Mouse (Mus musculus) WW6 (cell line): Measurements from ENCODE around the gene H2-Q1.
"Not testable (repeated sequence)": the region's sequence is repeated elsewhere in the genome, so short reads cannot be mapped to it uniquely, and the experiment has no call there.

ENCODE experiments used
- DNase-seq: peaks from one replicate; pipeline ENCODE4 v3.0.0-alpha.2; 2013; ENCODE audit warnings: low read depth, low spot score

The H2-Q1 gene

DNA sequence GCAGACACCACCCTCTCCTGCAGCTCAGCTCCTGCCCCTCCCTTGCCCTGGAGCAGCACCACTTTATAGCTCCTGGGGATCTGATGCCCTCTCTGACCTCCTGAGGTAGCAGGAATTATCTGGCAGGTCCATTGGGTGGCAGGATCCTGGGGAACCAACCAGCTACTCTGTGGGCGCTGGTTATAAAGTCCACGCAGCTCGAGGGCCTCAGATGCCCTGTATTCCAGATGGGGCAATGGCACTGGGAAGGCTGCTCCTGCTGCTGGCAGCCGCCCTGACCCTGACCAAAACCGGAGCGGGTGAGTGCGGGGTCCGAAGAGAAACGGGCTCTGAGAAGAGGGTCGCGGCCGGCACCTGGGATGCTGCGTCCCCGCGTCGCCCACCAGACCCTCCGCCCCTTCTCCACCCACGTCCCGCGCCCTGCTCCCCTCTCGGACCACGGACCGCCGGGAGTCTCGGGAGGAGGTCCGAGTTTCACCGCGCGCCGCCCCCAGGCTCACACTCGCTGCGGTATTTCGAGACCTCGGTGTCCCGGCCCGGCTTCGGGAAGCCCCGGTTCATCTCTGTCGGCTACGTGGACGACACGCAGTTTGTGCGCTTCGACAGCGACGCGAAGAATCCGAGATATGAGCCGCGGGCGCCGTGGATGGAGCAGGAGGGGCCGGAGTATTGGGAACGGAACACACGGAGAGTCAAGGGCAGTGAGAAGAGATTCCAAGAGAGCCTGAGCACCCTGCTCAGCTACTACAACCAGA is at the start of gene H2-Q1:
Gene H2-Q1, plus strand, starts transcription at position 79 of the 755 bp plus-strand sequence.
- no peak for DNase-seq

DNA sequence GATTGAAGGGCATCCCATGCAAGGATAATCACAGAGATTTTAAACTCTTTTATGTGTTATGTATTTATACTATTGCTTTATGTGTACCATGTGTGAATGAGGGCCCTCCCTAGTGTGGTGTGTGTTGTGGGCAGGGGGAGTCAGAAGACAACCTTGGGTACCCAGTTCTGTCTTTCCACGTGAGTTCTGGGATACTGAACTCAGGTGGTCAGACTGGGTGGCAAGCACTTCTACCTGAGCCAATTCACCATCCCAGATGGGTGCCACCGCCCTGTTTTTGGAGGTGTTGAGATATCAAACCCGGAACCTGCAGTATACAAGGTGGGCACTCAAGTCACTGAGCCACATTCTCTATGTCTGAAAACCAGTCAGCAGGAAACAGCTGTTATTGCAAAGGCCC is 48.0 kb upstream of the H2-Q1 start:
- no peak for DNase-seq

DNA sequence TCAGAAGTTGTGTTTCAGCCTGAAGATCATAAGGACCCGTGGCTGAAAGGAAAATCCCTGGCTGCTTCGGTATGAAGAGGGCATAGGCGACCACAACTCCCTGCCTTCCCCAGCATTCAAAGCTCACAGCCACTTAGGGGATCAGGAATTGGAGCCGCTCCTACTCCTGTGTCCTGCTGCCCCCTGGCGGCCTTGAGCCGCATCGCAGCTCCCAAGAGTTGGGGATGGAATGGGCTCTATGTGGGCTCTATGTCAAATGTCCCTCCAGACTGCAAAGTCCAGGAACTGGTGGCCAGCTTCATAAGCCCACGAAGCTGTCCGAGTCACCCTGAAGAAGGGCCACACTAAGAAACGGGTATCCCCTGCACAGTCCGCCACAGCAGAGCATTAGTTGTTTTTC is 45.4 kb upstream of the H2-Q1 start:
- no peak for DNase-seq

DNA sequence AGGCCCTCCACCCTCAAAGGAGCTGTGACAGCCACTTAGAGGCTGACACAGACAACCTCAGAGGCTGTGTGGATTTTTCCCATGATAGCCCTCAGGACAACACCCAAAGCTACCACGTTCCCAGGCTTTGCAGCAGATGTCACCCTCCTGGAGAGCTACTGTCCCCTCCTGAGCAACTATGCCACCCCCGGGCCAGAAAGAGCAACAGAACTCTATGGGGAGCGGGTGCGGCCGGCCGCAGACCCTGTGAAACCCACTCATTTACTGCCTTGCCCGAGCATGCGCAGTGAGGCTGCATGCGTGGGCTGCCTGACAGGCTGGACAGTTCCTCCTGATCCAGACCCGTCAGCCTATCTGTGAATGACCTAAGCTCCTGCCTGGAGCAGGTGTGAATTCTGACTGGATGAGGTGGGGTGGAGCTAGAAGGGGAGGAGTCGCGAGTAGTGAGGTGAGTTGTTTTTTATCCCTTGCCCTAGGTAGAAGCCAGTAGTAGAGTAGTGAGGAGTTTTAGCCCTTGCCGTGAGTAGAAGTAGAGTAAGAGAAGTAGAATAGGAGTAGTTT is 43.8 kb upstream of the H2-Q1 start:
- DNase-seq, result no peak

DNA sequence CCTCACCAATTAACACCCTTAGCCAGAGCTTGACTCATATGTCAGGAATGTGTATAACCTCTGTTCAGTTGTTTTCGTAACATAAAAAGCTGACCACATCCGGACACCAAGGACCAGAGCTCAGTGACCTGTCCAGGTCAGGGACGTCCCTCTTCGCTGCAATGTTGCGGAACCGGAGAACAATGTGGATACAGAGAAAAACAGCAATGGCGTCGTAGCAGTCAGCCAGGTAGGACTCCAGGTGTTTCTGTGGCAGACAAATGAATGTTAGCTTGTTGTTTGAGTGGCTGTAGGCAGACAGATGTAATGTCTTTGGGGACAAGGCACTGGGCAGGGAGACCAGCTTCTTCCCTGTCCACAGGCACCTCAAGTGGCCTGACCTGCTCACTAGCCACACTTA is 42.2 kb upstream of the H2-Q1 start:
- no peak for DNase-seq

DNA sequence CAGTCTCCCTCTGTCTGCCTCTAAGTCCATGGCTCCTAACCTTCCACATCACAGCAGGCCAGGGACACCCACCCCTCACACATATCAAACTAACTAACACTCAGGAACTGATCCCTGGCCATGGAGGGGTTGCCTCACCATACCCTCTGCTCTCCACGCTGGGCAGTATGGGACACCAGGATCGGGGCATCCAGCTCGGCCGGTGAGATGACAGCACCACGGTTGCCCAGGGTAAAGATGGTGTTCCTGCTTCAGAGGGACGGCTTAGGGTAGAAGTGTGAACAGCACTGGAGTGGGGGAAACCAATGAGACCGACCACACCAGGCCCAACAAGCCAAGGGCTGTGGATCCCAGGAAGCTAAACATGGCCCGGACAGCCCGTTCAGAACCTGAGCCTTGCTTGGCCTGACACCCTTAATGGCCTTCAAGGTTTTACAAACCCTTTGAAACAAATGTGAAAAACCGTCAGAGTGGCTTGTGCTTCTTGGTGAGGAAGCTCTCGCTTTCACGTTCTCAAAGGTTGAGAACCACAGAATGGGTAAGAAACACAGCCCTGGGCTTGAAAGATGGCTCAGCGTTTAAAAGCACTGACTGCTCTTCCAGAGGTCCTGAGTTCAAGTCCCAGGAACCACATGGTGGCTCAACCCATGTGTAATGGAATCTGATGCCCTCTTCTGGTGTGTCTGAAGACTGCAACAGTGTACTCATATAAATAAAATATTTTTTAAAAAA is 41.1 kb upstream of the H2-Q1 start:
- no peak for DNase-seq

DNA sequence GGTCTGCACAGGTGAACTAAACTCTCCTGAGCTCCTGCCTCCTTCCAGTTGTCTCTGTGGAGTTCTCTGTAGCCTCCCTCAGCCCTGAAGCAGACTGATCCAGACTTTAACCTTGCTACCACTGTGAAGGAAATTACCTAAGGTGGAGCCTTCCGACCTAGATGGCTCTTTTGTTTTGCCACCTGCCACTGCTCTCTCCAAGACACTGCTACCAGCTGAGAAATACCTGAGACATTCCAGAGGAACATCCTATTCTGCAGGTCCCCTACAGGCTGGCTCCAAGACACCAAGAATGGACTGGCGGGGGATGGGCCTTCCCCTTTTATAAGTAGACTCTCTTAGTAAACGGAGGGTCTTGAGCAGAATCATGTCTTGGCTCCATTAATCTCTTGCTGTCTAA is 39.9 kb upstream of the H2-Q1 start:
- no peak for DNase-seq

DNA sequence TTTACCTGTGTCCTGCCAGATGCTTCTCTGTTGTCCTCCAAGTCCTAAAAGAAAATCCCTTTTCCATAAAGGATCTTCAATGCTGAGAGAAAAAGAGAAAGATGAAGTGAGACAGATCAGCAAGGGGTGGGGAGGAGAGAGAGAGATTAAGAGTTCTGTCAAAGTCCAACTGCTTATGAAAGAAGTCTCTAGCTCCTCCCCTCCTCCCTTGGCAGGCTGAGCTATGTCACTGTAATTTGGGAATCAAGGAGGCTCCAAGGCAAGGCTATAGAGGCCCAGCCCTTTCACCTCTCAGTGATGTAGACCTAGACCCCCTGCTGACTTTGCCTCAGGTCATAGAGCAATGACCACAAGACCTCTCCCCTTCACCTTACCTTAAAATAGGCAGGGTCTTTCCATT is 34.8 kb upstream of the H2-Q1 start:
- DNase-seq, result no peak

DNA sequence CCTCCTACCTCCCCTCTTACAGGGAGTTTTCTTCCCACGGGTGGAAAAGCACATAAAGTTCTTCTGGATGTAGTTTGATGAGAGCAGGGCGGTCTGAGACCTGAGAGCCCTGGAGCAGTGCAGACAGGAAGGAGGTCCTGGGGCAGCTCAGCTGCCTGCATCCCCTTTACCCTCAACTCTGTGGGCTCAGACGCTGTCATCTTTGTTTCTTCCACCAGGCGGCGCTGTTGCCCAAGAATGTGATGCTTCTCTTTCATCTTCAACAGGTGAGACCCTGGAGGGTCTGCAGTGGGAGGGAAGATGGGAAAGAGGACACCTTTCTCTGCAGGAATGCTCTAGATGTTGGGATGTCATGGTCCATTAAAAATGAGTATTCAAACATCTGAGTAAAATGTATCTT is 24.4 kb upstream of the H2-Q1 start:
- not testable (repeated sequence) for DNase-seq

DNA sequence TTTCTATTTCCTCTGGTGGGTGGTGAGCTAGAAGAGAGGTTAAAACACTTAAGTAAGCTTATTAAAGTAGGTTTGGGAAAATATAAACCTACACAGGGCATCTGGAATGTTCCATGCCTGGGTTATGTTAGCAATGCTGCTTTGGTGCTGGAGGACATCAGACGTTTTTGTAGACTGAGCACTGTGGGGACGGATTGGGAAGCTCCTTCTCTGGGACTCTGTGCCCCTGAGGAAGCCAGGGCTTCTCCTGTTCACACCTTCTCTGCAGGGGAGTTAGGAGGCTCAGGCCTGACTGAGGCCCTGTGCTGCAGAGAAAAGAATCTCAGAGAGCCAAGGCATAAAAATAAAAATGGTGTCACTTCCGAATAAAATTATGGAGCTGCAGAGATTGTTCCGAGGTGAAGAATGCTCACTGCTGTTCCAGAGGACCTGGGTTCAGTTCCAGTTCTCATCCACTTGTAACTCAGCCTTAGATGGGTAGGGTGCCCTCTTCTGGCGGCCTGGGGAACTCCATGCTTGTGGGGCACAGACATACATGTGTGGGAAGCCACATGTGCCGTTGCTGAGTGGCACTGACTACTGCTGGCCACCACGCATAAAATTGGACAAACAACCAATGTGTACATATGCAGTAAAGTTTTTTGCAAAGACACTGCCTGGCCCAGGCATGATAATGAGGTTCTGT is 19.8 kb upstream of the H2-Q1 start:
- DNase-seq, result not testable (repeated sequence)

DNA sequence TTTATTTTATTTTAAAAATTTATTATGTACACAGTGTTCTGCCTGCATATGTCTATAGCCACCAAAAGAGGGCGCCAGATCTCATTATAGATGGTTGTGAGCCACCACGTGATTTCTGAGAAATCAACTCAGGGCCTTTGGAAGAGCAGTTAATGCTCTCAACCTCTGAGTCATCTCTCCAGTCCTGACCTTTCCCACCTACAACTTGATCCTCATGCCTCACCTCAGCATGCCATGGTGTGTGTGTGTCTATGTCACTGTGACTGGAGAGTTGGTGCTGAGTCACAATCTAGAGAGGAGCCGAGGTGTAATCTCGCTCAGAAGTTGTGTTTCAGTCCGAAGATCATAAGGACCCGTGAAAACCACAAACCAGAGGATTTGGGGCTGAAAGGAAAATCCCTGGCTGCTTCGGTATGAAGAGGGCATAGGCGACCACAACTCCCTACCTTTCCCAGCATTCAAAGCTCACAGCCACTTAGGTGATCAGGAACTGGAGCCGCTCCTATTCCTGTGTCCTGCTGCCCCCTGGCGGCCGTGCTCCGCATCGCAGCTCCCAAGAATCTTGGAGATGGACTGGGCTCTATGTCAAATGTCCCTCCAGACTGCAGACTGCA is 18.5 kb upstream of the H2-Q1 start:
- peak; percentile 48 for DNase-seq

DNA sequence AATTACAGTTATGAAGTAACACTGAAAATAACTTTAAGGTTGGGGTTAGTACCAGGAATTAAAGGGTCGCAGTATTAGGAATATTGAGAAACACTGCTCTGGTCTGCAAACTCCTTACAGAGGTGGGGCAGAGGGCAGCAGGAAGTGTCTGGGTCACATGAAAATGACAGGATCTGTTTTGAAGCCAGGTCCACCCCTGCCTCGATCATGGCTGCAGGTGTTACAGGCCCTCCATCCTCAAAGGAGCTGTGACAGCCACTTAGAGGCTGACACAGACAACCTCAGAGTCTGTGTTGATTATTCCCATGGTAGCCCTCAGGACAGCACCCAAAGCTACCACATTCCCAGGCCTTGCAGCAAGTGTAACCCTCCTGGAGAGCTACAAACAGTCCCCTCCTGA is 16.9 kb upstream of the H2-Q1 start:
- no peak for DNase-seq

DNA sequence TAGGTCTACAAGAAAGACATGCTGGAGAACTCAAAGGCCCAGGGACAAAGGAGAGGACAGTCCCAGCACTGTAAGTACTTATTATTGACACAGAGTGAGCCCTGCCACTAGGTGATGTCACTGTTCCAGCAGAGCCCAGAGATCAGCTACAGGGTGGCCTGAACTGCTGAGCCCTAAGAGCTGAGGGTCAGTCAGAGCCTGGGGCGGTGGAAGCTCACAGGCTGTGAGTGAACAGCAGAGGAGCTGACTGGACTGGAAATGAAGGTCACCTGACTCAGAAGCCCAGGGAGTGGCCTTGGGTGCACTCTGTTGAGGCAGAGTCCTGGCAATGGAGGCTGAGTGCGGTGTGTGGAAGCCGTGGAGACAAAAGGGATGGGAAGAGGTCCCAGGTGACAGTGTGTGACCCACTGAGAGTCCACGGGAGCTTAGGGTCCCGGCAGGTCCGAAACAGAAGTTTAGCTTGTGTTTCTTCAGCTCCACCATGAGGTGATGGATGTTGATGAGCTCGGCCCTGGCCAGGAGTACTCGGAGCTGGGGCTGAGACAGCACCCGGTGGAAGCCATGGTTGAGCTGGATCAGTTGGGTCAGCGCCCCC is 16.4 kb upstream of the H2-Q1 start:
- DNase-seq, result no peak

DNA sequence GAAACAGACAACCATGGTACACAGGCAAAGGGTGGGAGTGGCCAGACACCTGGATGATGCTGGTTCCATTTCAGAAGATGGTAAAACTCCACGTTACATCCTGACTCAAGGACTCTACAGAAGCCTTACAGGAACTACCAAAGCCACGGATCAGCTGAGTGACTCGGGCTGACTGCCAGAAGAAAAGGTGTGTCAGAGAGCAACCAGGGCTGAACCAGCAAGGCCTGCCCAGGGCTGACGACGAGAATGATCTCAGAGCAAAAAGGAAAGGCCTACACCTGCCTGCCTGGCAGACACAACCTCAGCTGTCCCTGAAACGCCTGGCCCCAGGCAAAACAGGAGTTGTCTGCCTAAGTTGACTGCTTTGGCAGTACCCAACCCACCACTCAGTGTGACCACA is 15.7 kb upstream of the H2-Q1 start:
- no peak for DNase-seq

DNA sequence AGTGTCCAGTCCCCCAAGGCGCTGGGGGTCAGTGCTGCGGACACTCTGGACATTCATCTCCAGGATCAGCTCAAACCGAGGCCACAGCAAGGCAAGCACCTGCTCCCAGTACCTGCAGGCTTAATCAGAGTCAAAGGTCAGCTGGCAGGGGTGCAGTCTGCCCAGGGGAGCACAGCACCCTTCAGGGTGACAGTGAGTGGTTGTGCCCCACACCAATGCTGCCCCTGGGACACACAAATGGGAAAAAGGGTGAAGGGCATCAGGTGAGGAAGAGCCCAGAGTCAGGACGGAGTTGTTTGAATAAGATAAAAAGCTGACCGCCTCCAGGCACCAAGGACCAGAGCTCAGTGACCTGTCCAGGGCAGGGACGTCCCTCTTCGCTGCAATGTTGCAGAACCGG is 15.3 kb upstream of the H2-Q1 start:
- DNase-seq, result not testable (repeated sequence)

DNA sequence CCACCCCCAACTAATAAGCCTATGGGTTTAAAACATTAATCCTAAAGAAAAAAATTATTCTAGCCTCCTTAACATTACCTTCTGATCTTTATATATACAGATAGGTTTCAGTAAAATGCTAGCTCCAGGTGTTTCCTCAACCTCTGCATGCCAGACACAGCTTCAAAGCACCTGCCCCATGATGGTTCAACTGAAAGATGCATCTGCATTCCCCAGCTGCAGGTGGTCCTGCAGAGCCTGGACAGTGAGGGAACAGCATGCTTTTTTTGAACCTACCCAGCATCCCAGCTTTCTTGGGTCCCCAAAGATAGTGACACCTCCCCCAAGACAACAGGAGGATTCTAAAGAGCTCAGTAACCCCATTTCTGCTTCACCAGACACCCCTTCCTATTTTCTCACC is 1.5 kb upstream of the H2-Q1 start:
- DNase-seq, result no peak

DNA sequence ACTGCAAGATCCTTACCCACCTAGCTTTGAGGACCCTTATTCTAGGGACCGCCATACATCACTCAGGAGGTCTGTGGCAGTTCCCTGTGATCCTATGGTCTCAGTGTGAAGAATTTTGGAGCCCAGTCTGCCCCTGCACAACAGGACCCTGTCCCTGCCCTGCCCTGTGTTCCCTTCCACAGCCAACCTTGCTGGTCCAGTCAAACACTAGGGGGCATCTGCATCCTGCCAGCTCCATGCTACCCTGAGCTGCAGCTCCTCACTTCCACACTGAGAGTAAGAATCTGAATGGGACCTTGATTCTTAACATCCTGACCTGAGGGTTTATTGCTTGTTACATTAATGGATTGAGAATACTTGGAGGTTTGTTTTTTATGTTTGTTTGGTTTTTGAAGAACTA is 4.9 kb downstream of the H2-Q1 start:
- DNase-seq, result not testable (repeated sequence)

DNA sequence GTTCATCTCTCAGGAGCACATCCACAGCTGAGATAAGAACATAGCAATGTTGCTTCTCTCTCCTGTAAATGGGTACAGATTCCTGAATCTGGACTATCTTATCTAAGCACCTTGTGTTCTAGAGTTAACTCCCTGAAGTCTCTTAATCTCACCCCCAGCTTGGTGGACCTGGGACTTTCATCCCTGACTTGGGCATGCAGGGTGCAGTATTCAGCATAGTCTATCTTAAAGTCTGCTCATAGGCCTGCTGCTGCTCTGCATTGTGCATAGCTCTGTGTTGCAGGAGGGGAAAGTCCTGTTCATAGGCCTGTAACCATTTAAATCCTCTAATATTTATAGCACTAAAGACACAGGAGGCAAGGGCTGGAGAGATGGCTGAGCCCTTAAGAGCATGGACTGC is 5.8 kb downstream of the H2-Q1 start:
- DNase-seq, result not testable (repeated sequence)

DNA sequence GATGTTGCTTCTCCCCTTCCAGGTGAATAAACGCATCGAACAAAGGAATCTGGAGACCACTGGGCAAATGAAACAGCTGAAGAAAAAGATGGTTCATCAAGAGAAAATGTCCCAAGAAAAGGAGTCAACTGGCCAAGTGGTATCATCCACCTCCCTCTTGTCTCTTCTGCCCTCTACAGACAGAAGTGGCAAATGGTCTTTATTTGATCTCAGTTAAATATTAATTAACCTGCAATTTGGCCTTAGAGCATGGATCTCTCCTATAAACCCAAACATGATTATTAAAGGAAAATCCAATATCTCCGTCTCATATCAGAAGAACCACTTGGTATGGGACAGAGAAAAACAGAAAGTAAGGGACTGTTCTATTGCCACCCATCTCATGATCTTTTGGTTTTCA is 9.5 kb downstream of the H2-Q1 start:
- not testable (repeated sequence) for DNase-seq

DNA sequence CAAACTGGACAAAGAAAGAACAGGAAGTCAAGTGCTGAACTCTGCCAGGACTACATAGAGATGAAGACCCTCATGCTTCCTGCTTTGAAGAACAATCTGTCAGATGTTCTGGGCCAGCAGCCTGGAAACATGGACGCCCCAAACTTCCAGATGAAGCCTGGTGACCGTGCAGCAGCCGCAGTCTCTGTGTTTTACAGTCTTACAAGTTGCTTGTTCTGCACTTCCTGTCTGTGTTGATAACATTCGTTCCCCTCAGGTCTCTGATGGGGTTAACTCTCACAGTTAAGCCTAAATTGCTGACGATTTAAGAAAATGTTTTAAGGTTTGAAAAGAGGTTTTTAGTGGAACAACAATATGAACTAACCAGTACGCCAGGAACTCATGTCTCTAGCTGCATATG is 11.3 kb downstream of the H2-Q1 start:
- not testable (repeated sequence) for DNase-seq

DNA sequence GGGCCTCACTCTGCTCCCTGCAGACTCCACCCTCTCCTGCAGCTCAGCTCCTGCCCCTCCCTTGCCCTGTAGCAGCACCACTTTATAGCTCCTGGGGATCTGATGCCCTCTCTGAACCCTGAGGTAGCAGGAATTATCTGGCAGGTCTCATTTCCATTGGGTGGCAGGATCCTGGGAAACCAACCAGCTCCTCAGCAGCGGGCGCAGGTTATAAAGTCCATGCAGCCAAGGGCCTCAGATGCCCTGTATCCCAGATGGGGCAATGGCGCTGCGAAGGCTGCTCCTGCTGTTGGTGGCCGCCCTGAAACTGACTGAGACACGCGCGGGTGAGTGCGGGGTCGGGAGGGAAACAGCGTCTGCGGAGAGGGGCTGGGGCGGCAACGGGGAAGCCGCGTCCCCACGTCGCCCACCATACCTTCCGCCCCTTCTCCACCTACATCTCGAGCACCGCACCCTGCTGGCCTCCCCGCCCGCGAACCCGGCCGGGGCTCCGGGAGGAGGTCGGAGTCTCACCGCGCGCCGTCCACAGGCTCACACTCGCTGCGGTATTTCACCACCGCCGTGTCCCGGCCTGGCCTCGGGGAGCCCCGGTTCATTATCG is 22.0 kb downstream of the H2-Q1 start, which contains the start of gene H2-Q2:
Gene H2-Q2, plus strand, starts transcription at position 172 of the 601 bp plus-strand sequence.
- no peak for DNase-seq
